Mouse (Mus musculus) embryonic fibroblast, embryonic 13.5 days (primary cell): Measurements from ENCODE around the gene Lilra5.
"Not testable (repeated sequence)": the region's sequence is repeated elsewhere in the genome, so short reads cannot be mapped to it uniquely, and the experiment has no call there.

ENCODE experiments used
- CTCF ChIP-seq: IDR thresholded peaks from 2 replicates; pipeline ENCODE4 v1.5.1; 2011; ENCODE audit warnings: mild to moderate bottlenecking, control low read depth, low read length, moderate library complexity, borderline replicate concordance; ENCODE audit not compliant: insufficient read depth
- POLR2A ChIP-seq: IDR thresholded peaks from 2 replicates; pipeline ENCODE4 v1.6.1; 2011; ENCODE audit warnings: low read depth, mild to moderate bottlenecking, control low read depth, low read length, moderate library complexity

DNA sequence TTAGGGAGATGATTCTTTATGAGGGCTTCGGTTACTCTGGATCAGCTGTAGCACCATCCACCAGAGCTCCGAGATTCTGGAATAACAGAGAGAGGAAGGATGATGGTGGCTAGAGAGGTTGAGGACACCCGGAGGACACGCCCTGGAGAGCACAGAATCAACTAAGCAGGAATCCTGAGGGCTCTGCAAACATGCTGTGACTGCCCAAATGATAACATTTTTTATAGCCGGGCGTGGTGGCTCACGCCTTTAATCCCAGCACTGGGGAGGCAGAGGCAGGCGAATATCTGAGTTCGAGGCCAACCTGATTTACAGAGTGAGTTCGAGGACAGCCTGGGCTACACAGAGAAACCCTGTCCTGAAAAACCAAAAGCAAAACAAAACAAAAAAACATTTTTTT lies 37.9 kb downstream of the Lilra5 start:
- not testable (repeated sequence) for TF ChIP-seq POLR2A, CTCF
